Mouse (Mus musculus) erythroblast, embryonic 14.5 days (primary cell): ENCODE measurements at regions not wholly inside any gene's neighbourhood (a gene's known extent, or its start where the extent isn't known, plus 50 kb on each side); places are given as distances from the start of the nearest gene placed in this dataset.

Source experiments
- GATA1 ChIP-seq: IDR thresholded peaks from 2 replicates; pipeline ENCODE4 v1.6.1; 2012; ENCODE audit warnings: low read length, inconsistent platforms, mixed read lengths
- TAL1 ChIP-seq: IDR thresholded peaks from 3 replicates; pipeline ENCODE4 v1.6.1; 2012; ENCODE audit warnings: low read length, inconsistent platforms, mixed read lengths

GRCm38 (mm10) chr10:70738686-70739085, 82.9 kb upstream of the Phyhipl start:
- TF ChIP-seq GATA1, result no peak
- no peak for TF ChIP-seq TAL1
